Mouse (Mus musculus) ES-E14 (cell line): ENCODE data around the gene Pcdh17.

Source experiments
- CHD2 ChIP-seq: IDR thresholded peaks from 2 replicates; pipeline ENCODE4 v1.6.1; 2014; ENCODE audit warnings: mild to moderate bottlenecking, low read depth, low read length, inconsistent platforms
- MAFK ChIP-seq: IDR thresholded peaks from 2 replicates; pipeline ENCODE4 v1.6.1; 2014; ENCODE audit warnings: mild to moderate bottlenecking, low read depth, low read length, inconsistent platforms; ENCODE audit not compliant: insufficient read depth
- ZC3H11A ChIP-seq: IDR thresholded peaks from 2 replicates; pipeline ENCODE4 v1.6.1; 2012; ENCODE audit warnings: low read depth, mild to moderate bottlenecking, inconsistent platforms, low read length, borderline replicate concordance
- ZNF384 ChIP-seq: IDR thresholded peaks from 2 replicates; pipeline ENCODE4 v1.6.1; 2012; ENCODE audit warnings: low read depth, low read length, inconsistent platforms

GRCm38 (mm10) chr14:84476336-84476735, 33.0 kb downstream of the Pcdh17 start:
- TF ChIP-seq MAFK (no peak), ZNF384 (no peak), ZC3H11A (no peak), CHD2 (no peak)
